Mouse (Mus musculus): Measurements from ENCODE around the gene Ndp. TPM values are rescaled to one million over a fixed set of nuclear protein-coding genes. Genes with fewer than 3 reads are reported as not detected.

Ndp gene
- total RNA-seq (2023) = not detected in 4 replicates

GRCm38 (mm10) chrX:16911241-16911873 lies at the start of gene Ndp:
Gene Ndp (minus strand): TSS chrX:16911774.

Other genes with a start within 250 kb of the Ndp start
- not detected in 4 replicates for gene Maob, start 94.4 kb downstream of the Ndp start, total RNA-seq (2023)

Data from B cell, adult 62 days (primary cell).